Mouse (Mus musculus) kidney, adult 2 months (tissue): ENCODE results near the gene Olfr1099.

ENCODE experiments used
- CTCF ChIP-seq: fragments of 200-500 bp; conservative IDR thresholded peaks from 2 replicates; pipeline ENCODE4 v1.5.1; 2011; ENCODE audit warnings: low read depth, mild to moderate bottlenecking, control low read depth, low read length, moderate library complexity, mixed read lengths; ENCODE audit not compliant: insufficient read depth, insufficient read length
- POLR2A ChIP-seq: fragments of 200-500 bp; IDR thresholded peaks from one replicate; pipeline ENCODE4 v1.6.1; 2011; ENCODE audit warnings: low read depth, low read length, control low read depth

GRCm38 (mm10) chr2:86979854-86980253 is 19.4 kb upstream of the Olfr1099 start, which contains the start of gene Olfr1100:
- TF ChIP-seq CTCF (no peak), POLR2A (no peak)
